Mouse (Mus musculus): ENCODE data around the gene Gsdma3. TPM values are rescaled to one million over a fixed set of nuclear protein-coding genes. Genes with fewer than 3 reads are reported as not detected.

Gene Gsdma3
- polyA plus RNA-seq (2012; rRNA removed), result not detected in 2 replicates

- DNase-seq (ENCODE audit: low read depth), result no peak
Measured at GRCm38 (mm10) chr11:98625611-98626410, at the start of gene Gsdma3, which contains the start of gene Gm12355. Gsdma3 (plus strand) TSS chr11:98626360. Gm12355 (minus strand) TSS chr11:98625661.

GRCm38 (mm10) chr11:98577776-98578175 is 48.4 kb upstream of the Gsdma3 start:
- no peak for DNase-seq (ENCODE audit: low read depth)

- DNase-seq (ENCODE audit: low read depth), result no peak
Measured at GRCm38 (mm10) chr11:98580301-98581121, 45.6 kb upstream of the Gsdma3 start.

GRCm38 (mm10) chr11:98581286-98582029 is 44.7 kb upstream of the Gsdma3 start:
- DNase-seq (ENCODE audit: low read depth), result no peak

GRCm38 (mm10) chr11:98582030-98582388 is 44.2 kb upstream of the Gsdma3 start:
- DNase-seq (ENCODE audit: low read depth), result no peak

- no peak for DNase-seq (ENCODE audit: low read depth)
Measured at GRCm38 (mm10) chr11:98582551-98583264, 43.5 kb upstream of the Gsdma3 start.

- no peak for DNase-seq (ENCODE audit: low read depth)
Measured at GRCm38 (mm10) chr11:98583265-98583552, 43.0 kb upstream of the Gsdma3 start.

GRCm38 (mm10) chr11:98583571-98583970 is 42.6 kb upstream of the Gsdma3 start:
- DNase-seq (ENCODE audit: low read depth), result no peak

- DNase-seq (ENCODE audit: low read depth), result no peak
Measured at GRCm38 (mm10) chr11:98584146-98584545, 42.0 kb upstream of the Gsdma3 start.

GRCm38 (mm10) chr11:98584629-98585177 is 41.5 kb upstream of the Gsdma3 start:
- no peak for DNase-seq (ENCODE audit: low read depth)

- peak; percentile 94 for DNase-seq (ENCODE audit: low read depth)
Measured at GRCm38 (mm10) chr11:98586087-98586891, 39.9 kb upstream of the Gsdma3 start.

GRCm38 (mm10) chr11:98586892-98587563 is 39.1 kb upstream of the Gsdma3 start, which contains the start of gene Ormdl3:
Ormdl3 (minus strand) TSS chr11:98587368.
- DNase-seq (ENCODE audit: low read depth), result no peak

- peak; percentile 100 for DNase-seq (ENCODE audit: low read depth)
Measured at GRCm38 (mm10) chr11:98587684-98588546, 38.2 kb upstream of the Gsdma3 start.

GRCm38 (mm10) chr11:98588833-98589281 is 37.3 kb upstream of the Gsdma3 start:
- no peak for DNase-seq (ENCODE audit: low read depth)

- no peak for DNase-seq (ENCODE audit: low read depth)
Measured at GRCm38 (mm10) chr11:98589306-98589705, 36.9 kb upstream of the Gsdma3 start.

- DNase-seq (ENCODE audit: low read depth), result no peak
Measured at GRCm38 (mm10) chr11:98590548-98591445, 35.4 kb upstream of the Gsdma3 start.

- no peak for DNase-seq (ENCODE audit: low read depth)
Measured at GRCm38 (mm10) chr11:98595021-98595420, 31.1 kb upstream of the Gsdma3 start.

- no peak for DNase-seq (ENCODE audit: low read depth)
Measured at GRCm38 (mm10) chr11:98595473-98595872, 30.7 kb upstream of the Gsdma3 start.
